Mouse (Mus musculus) lung, embryonic 16.5 days (tissue): ENCODE data around the gene Ica1l. TPM values are rescaled to one million over a fixed set of nuclear protein-coding genes. Genes with fewer than 3 reads are reported as not detected.
A peak's percentile ranks its signal among the peaks of the same experiment; 100 is the strongest.

Experiments
- ATAC-seq: fragments of 200-750 bp; cut with Nextera tagmentation; 2 replicates; pipeline ENCODE4 v1.8.0; 2017; ENCODE audit warnings: low read depth, mild to moderate bottlenecking, moderate library complexity
- H3K27ac ChIP-seq: fragments of 300-500 bp; sonication (generic); 2 replicates; pipeline ENCODE4 v1.5.1; 2014; ENCODE audit warnings: mild to moderate bottlenecking, control low read depth, low read length
- H3K27me3 ChIP-seq: fragments of 300-500 bp; sonication (generic); 2 replicates; pipeline ENCODE4 v1.6.1; 2014; ENCODE audit warnings: low read depth, low read length, mixed read lengths; ENCODE audit not compliant: control insufficient read depth, insufficient read depth
- H3K36me3 ChIP-seq: fragments of 300-500 bp; sonication (generic); 2 replicates; pipeline ENCODE4 v1.6.1; 2014; ENCODE audit warnings: low read length; ENCODE audit not compliant: control insufficient read depth, insufficient read depth
- H3K4me1 ChIP-seq: fragments of 300-500 bp; sonication (generic); replicated peaks from 2 replicates; pipeline ENCODE4 v1.6.1; 2014; ENCODE audit warnings: low read length, mixed read lengths; ENCODE audit not compliant: control insufficient read depth, insufficient read depth
- H3K4me2 ChIP-seq: fragments of 300-500 bp; sonication (generic); 2 replicates; pipeline ENCODE4 v1.6.1; 2014; ENCODE audit warnings: low read depth, low read length, control low read depth
- H3K4me3 ChIP-seq: fragments of 300-500 bp; sonication (generic); 2 replicates; pipeline ENCODE4 v1.5.1; 2014; ENCODE audit warnings: mild to moderate bottlenecking, low read length, control low read depth
- H3K9ac ChIP-seq: fragments of 300-500 bp; sonication (generic); 2 replicates; pipeline ENCODE4 v1.6.1; 2014; ENCODE audit warnings: low read length, control low read depth
- H3K9me3 ChIP-seq: fragments of 300-500 bp; sonication (generic); 2 replicates; pipeline ENCODE4 v1.6.1; 2016; ENCODE audit warnings: low read length; ENCODE audit not compliant: control insufficient read depth
- WGBS: fragments of 180-500 bp; shearing (Covaris S2); extraction: QIAGEN DNeasy Blood & Tissue Kit; methylation state at CpG from one replicate; pipeline ENCODE4 v1.1.7; 2014; 5-methylcytosine and 5-hydroxymethylcytosine counted together
- polyA plus RNA-seq: library from polyadenylated mRNA; unstranded; fragments of >200 nt; fragmentation: Nextera tagmentation; extraction: Ambion mirVana; gene quantifications from 2 replicates; pipeline ENCODE4 v1.2.1, GENCODE M21; 2015

Ica1l gene
- polyA plus RNA-seq, 1 experiment from 2014 or later, result 0.55 TPM

- Histone ChIP-seq H3K4me1 (0 out of 2 replicates have a peak, but pooled peaks cover 2% of the 10 kb centered on the region), H3K27me3 (no peaks in the 10 kb centered on the region), H3K36me3 (no peaks in the 10 kb centered on the region), H3K27ac (no peak overlapping the region), H3K9me3 (no peaks in the 10 kb centered on the region), H3K9ac (no peak overlapping the region), H3K4me3 (no peak overlapping the region), H3K4me2 (no peak overlapping the region)
- 51% methylated on average over 3 of the region's 3 CpGs for WGBS
- no peak for ATAC-seq
These were observed 47.3 kb downstream of the Ica1l start for GRCm38 (mm10) chr1:59995646-59996045.

- H3K27me3 ChIP-seq, result no peaks in the 10 kb centered on the region
- H3K4me1 ChIP-seq, result no peaks in the 10 kb centered on the region
- no peak overlapping the region for H3K9ac ChIP-seq
- no peak overlapping the region for H3K4me2 ChIP-seq
- ATAC-seq, result no peak
- no peak overlapping the region for H3K4me3 ChIP-seq
- no peak overlapping the region for H3K27ac ChIP-seq
- H3K9me3 ChIP-seq, result no peaks in the 10 kb centered on the region
- 88% methylated on average over 3 of the region's 3 CpGs for WGBS
- peaks cover 8% of the 10 kb centered on the region for H3K36me3 ChIP-seq
These were observed 55.5 kb downstream of the Ica1l start for GRCm38 (mm10) chr1:59987399-59988040.

GRCm38 (mm10) chr1:59986626-59987025 is 56.4 kb downstream of the Ica1l start:
- no peaks in the 10 kb centered on the region for H3K4me1 ChIP-seq
- H3K9me3 ChIP-seq, result no peaks in the 10 kb centered on the region
- ATAC-seq, result no peak
- no peak overlapping the region for H3K4me3 ChIP-seq
- H3K27me3 ChIP-seq, result no peaks in the 10 kb centered on the region
- H3K27ac ChIP-seq, result no peak overlapping the region
- H3K4me2 ChIP-seq, result no peak overlapping the region
- H3K36me3 ChIP-seq, result peaks cover 12% of the 10 kb centered on the region
- H3K9ac ChIP-seq, result no peak overlapping the region

- no peak overlapping the region for H3K4me2 ChIP-seq
- H3K9ac ChIP-seq, result no peak overlapping the region
- no peak overlapping the region for H3K27ac ChIP-seq
- no peaks in the 10 kb centered on the region for H3K27me3 ChIP-seq
- peaks cover 19% of the 10 kb centered on the region for H3K36me3 ChIP-seq
- ATAC-seq, result no peak
- H3K9me3 ChIP-seq, result no peaks in the 10 kb centered on the region
- H3K4me1 ChIP-seq, result no peaks in the 10 kb centered on the region
- 84% methylated on average over 4 of the region's 4 CpGs for WGBS
- H3K4me3 ChIP-seq, result no peak overlapping the region
These were observed 75.7 kb downstream of the Ica1l start for GRCm38 (mm10) chr1:59967291-59967690.

GRCm38 (mm10) chr1:59966171-59966785 is 76.7 kb downstream of the Ica1l start:
- H3K9ac ChIP-seq, result no peak overlapping the region
- H3K9me3 ChIP-seq, result no peaks in the 10 kb centered on the region
- no peaks in the 10 kb centered on the region for H3K27me3 ChIP-seq
- H3K4me2 ChIP-seq, result no peak overlapping the region
- 61% methylated on average over 6 of the region's 6 CpGs for WGBS
- H3K4me1 ChIP-seq, result no peaks in the 10 kb centered on the region
- H3K36me3 ChIP-seq, result peaks cover 14% of the 10 kb centered on the region
- no peak overlapping the region for H3K4me3 ChIP-seq
- ATAC-seq, result no peak
- peak overlapping the region; percentile 40; the same call in 1 of the 2 replicates for H3K27ac ChIP-seq

- no peaks in the 10 kb centered on the region for H3K9me3 ChIP-seq
- H3K4me2 ChIP-seq, result no peak overlapping the region
- no peak overlapping the region for H3K9ac ChIP-seq
- H3K36me3 ChIP-seq, result peaks cover 6% of the 10 kb centered on the region; the same call in 1 of the 2 replicates
- no peak overlapping the region for H3K4me3 ChIP-seq
- WGBS, result 81% methylated on average over 1 of the region's 1 CpGs
- no peaks in the 10 kb centered on the region for H3K4me1 ChIP-seq
- no peak overlapping the region for H3K27ac ChIP-seq
- no peaks in the 10 kb centered on the region for H3K27me3 ChIP-seq
- ATAC-seq, result no peak
These were observed 83.0 kb downstream of the Ica1l start for GRCm38 (mm10) chr1:59959941-59960340.

- H3K27me3 ChIP-seq, result no peaks in the 10 kb centered on the region
- H3K9me3 ChIP-seq, result no peaks in the 10 kb centered on the region
- no peak overlapping the region for H3K4me2 ChIP-seq
- WGBS, result 69% methylated on average over 3 of the region's 3 CpGs
- no peak overlapping the region for H3K27ac ChIP-seq
- no peak overlapping the region for H3K9ac ChIP-seq
- no peak overlapping the region for H3K4me3 ChIP-seq
- peaks cover 7% of the 10 kb centered on the region for H3K36me3 ChIP-seq
- ATAC-seq, result no peak
- no peaks in the 10 kb centered on the region for H3K4me1 ChIP-seq
These were observed 85.8 kb downstream of the Ica1l start for GRCm38 (mm10) chr1:59957206-59957605.

GRCm38 (mm10) chr1:59947509-59947908 is 95.5 kb downstream of the Ica1l start:
- Histone ChIP-seq H3K27ac (no peak overlapping the region), H3K4me3 (no peak overlapping the region), H3K4me2 (no peak overlapping the region), H3K27me3 (no peaks in the 10 kb centered on the region), H3K9ac (no peak overlapping the region), H3K36me3 (0 out of 2 replicates have a peak, but pooled peaks cover 7% of the 10 kb centered on the region), H3K4me1 (peaks cover 14% of the 10 kb centered on the region), H3K9me3 (no peaks in the 10 kb centered on the region)
- 95% methylated on average over 4 of the region's 4 CpGs for WGBS
- ATAC-seq, result no peak

GRCm38 (mm10) chr1:59945969-59946368 is 97.0 kb downstream of the Ica1l start:
- H3K4me2 ChIP-seq, result no peak overlapping the region
- peaks cover 21% of the 10 kb centered on the region for H3K4me1 ChIP-seq
- H3K9ac ChIP-seq, result no peak overlapping the region
- H3K27ac ChIP-seq, result no peak overlapping the region
- H3K36me3 ChIP-seq, result 0 out of 2 replicates have a peak, but pooled peaks cover 6% of the 10 kb centered on the region
- no peaks in the 10 kb centered on the region for H3K9me3 ChIP-seq
- H3K27me3 ChIP-seq, result no peaks in the 10 kb centered on the region
- WGBS, result 48% methylated on average over 1 of the region's 1 CpGs
- H3K4me3 ChIP-seq, result no peak overlapping the region
- ATAC-seq, result no peak
